Mouse (Mus musculus): Measurements from ENCODE around the gene Polg2. TPM values are rescaled to one million over a fixed set of nuclear protein-coding genes. Genes with fewer than 3 reads are reported as not detected.

Gene Polg2
- 9.7 and 10.6 TPM in 2 replicates for polyA plus RNA-seq (2015; fragmentation: Nextera tagmentation; extraction: Ambion mirVana)

DNA sequence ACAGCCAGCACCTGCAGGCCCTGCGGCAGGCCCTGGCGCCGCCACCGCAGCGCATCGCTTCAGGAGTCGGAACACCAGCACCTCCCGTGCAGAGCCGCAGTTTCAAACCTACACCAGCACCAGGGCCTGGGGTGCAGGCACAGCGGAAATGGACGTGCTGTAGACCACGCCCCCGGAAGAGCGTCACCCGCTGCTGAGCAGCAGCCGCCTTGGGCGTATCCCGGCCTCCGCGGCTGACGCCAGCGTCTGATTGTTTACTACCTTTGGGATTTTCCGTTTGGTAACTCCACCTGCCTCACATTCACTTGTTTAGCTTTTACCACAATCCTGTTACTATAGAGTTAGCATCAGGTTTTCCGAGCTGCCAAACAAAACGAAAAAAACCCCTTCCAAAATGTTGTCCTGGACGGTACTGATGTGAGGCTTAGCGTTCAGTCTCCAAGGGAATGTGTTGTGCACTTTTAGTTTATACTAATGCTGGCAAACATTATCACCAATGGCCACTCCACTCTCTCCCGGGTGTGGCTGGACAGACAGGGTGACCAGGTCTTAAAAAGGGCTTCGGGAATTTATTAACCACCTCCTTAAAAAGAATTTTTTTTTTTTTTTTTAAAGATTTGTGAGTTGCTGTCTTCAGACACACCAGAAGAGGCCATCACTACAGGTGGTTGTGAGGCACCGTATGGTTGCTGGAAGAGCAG, at the start of gene Polg2:
TSS of gene Polg2 (minus strand) at position 150 of the 701 bp plus-strand sequence.
- no peaks in the 10 kb centered on the region for H3K9me3 ChIP-seq (ENCODE audit: low read length)
- no peaks in the 10 kb centered on the region for H3K27me3 ChIP-seq (ENCODE audit: insufficient read depth, low read length)
- H3K27ac ChIP-seq (ENCODE audit: low read length) = peak within 1 kb of the TSS; percentile 95
- peak within 1 kb of the TSS; percentile 80 for H3K9ac ChIP-seq (replicated peaks; ENCODE audit: low read length)
- peak within 1 kb of the TSS; percentile 61 for H3K4me3 ChIP-seq (ENCODE audit: low read length)
- H3K36me3 ChIP-seq (ENCODE audit: insufficient read depth, low read length) = peaks cover 50% of the 10 kb centered on the region
- peak; percentile 99 for ATAC-seq (ENCODE audit: low FRiP score, low TSS enrichment)
- H3K4me1 ChIP-seq (ENCODE audit: insufficient read depth, low read length) = peaks cover 11% of the 10 kb centered on the region; the same call in 1 of the 2 replicates
- WGBS = under 1% methylated on average over 30 of the region's 30 CpGs
- H3K4me2 ChIP-seq (replicated peaks; ENCODE audit: low read depth, low read length) = peak within 1 kb of the TSS; percentile 71

DNA sequence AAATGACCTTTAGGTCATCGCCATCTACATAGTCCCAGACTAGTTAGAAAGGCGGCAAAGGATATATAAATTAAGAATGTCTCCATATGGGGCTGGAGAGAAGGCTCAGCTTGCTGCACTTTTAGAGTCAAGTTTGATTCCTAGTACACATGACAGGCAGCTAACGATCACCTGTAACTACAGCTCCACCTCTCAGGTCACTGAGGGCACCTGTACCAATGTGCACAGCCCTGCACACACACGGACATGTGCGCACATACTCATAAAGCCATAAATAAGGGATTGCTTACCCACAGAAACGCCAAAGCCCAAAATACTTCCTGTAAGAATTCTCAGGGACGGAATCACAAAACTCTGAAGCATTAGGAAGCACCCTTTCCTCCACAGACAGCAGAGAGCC, 48.7 kb upstream of the Polg2 start:
- WGBS = 84% methylated on average over 7 of the region's 7 CpGs
- Histone ChIP-seq H3K27ac (ENCODE audit: low read length) (no peak overlapping the region), H3K36me3 (ENCODE audit: insufficient read depth, low read length) (peaks cover 46% of the 10 kb centered on the region), H3K4me2 (replicated peaks; ENCODE audit: low read depth, low read length) (no peak overlapping the region), H3K4me3 (ENCODE audit: low read length) (no peak overlapping the region), H3K27me3 (ENCODE audit: insufficient read depth, low read length) (no peaks in the 10 kb centered on the region), H3K4me1 (ENCODE audit: insufficient read depth, low read length) (no peaks in the 10 kb centered on the region), H3K9me3 (ENCODE audit: low read length) (no peaks in the 10 kb centered on the region), H3K9ac (replicated peaks; ENCODE audit: low read length) (no peak overlapping the region)
- no peak for ATAC-seq (ENCODE audit: low FRiP score, low TSS enrichment)

DNA sequence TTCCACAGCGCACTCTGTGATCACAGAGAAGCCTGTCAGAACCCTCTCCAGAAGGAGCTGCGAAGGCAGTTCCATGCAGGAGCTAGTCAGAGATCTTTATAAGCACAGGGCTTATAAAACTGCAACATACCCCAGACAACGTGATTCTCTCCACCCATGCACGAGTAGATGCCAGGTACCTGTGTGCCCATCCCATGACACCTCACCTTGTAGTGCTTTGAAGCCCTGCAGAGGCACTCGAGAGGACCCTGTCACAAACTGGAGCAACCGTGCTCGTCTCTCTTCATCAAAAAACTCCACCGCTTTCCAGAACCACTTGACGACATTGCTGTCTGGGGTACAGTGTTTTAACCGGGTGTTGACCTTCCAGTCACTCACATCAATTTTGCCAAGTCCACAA, 45.1 kb upstream of the Polg2 start:
- no peaks in the 10 kb centered on the region for H3K27me3 ChIP-seq (ENCODE audit: insufficient read depth, low read length)
- H3K4me3 ChIP-seq (ENCODE audit: low read length) = no peak overlapping the region
- H3K36me3 ChIP-seq (ENCODE audit: insufficient read depth, low read length) = peaks cover 53% of the 10 kb centered on the region
- no peaks in the 10 kb centered on the region for H3K4me1 ChIP-seq (ENCODE audit: insufficient read depth, low read length)
- ATAC-seq (ENCODE audit: low FRiP score, low TSS enrichment) = no peak
- H3K27ac ChIP-seq (ENCODE audit: low read length) = no peak overlapping the region
- no peak overlapping the region for H3K4me2 ChIP-seq (replicated peaks; ENCODE audit: low read depth, low read length)
- 91% methylated on average over 10 of the region's 10 CpGs for WGBS
- H3K9ac ChIP-seq (replicated peaks; ENCODE audit: low read length) = no peak overlapping the region
- H3K9me3 ChIP-seq (ENCODE audit: low read length) = no peaks in the 10 kb centered on the region

DNA sequence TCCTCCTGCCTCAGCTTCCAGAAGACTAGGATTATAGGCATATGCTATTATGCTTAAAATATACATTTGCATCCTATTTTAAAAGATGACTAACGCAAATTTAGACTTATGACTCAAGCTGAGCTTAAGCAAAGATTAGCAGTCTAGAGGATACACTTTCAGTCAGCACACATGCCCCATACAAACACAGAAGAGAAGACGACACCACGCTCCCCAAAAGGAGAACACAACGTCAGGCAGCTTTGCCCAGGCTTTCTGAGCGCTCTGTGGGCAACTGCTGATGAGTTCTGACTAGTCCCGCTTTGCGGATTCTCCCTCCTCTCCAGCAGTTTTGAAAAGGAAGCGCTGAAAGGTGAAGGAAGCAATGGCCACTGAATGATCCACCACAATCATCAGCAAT, 44.4 kb upstream of the Polg2 start:
- Histone ChIP-seq H3K27me3 (ENCODE audit: insufficient read depth, low read length) (no peaks in the 10 kb centered on the region), H3K9ac (replicated peaks; ENCODE audit: low read length) (no peak overlapping the region), H3K9me3 (ENCODE audit: low read length) (no peaks in the 10 kb centered on the region), H3K36me3 (ENCODE audit: insufficient read depth, low read length) (peaks cover 56% of the 10 kb centered on the region), H3K4me3 (ENCODE audit: low read length) (no peak overlapping the region), H3K4me2 (replicated peaks; ENCODE audit: low read depth, low read length) (no peak overlapping the region), H3K4me1 (ENCODE audit: insufficient read depth, low read length) (no peaks in the 10 kb centered on the region), H3K27ac (ENCODE audit: low read length) (no peak overlapping the region)
- WGBS = 96% methylated on average over 8 of the region's 8 CpGs
- no peak for ATAC-seq (ENCODE audit: low FRiP score, low TSS enrichment)

DNA sequence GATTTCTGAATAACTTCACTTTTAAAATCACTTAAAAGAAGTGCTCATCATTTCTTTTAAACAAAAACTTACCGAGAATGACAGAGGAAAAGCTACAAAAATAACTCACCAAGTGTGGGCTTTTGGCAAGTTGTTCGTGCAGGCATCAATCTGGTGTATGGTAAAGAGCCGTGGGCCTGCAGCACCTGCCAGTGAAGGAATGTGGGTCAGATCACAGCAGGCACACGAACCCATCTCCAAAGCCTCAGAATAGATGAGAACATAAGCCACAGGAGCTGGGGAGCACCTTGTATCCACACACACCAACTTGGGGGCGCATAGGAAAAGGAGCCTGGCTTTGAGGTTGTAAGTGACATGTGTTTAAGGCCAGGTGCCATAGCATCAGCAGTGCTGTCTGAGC, 43.6 kb upstream of the Polg2 start:
- no peak overlapping the region for H3K4me2 ChIP-seq (replicated peaks; ENCODE audit: low read depth, low read length)
- H3K27ac ChIP-seq (ENCODE audit: low read length) = no peak overlapping the region
- no peaks in the 10 kb centered on the region for H3K4me1 ChIP-seq (ENCODE audit: insufficient read depth, low read length)
- ATAC-seq (ENCODE audit: low FRiP score, low TSS enrichment) = no peak
- H3K36me3 ChIP-seq (ENCODE audit: insufficient read depth, low read length) = peaks cover 52% of the 10 kb centered on the region
- no peak overlapping the region for H3K4me3 ChIP-seq (ENCODE audit: low read length)
- WGBS = 87% methylated on average over 5 of the region's 5 CpGs
- no peak overlapping the region for H3K9ac ChIP-seq (replicated peaks; ENCODE audit: low read length)
- H3K9me3 ChIP-seq (ENCODE audit: low read length) = no peaks in the 10 kb centered on the region
- no peaks in the 10 kb centered on the region for H3K27me3 ChIP-seq (ENCODE audit: insufficient read depth, low read length)

DNA sequence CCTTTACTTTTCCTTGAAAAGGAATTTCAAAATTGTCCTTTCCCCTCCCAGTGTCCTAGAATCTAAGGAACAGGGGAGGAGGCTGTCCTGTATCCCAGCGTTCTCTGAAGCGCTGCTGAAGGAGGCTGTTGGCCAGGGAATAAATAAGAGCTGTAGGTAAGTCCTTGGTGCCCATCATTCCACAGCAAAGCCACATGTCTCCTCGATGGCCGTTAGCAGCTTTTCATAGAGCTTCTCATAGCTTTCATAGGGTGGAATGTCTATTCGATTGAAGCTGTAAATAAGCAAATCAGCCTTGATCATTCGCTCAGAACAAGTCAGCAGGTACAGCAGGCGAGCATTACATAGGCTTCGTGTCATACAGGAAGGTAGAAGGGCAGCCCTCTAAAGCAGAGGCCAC, 43.2 kb upstream of the Polg2 start:
- Histone ChIP-seq H3K27me3 (ENCODE audit: insufficient read depth, low read length) (no peaks in the 10 kb centered on the region), H3K27ac (ENCODE audit: low read length) (no peak overlapping the region), H3K4me2 (replicated peaks; ENCODE audit: low read depth, low read length) (no peak overlapping the region), H3K36me3 (ENCODE audit: insufficient read depth, low read length) (peaks cover 55% of the 10 kb centered on the region), H3K9ac (replicated peaks; ENCODE audit: low read length) (no peak overlapping the region), H3K9me3 (ENCODE audit: low read length) (no peaks in the 10 kb centered on the region), H3K4me1 (ENCODE audit: insufficient read depth, low read length) (no peaks in the 10 kb centered on the region), H3K4me3 (ENCODE audit: low read length) (no peak overlapping the region)
- 92% methylated on average over 8 of the region's 8 CpGs for WGBS
- no peak for ATAC-seq (ENCODE audit: low FRiP score, low TSS enrichment)

DNA sequence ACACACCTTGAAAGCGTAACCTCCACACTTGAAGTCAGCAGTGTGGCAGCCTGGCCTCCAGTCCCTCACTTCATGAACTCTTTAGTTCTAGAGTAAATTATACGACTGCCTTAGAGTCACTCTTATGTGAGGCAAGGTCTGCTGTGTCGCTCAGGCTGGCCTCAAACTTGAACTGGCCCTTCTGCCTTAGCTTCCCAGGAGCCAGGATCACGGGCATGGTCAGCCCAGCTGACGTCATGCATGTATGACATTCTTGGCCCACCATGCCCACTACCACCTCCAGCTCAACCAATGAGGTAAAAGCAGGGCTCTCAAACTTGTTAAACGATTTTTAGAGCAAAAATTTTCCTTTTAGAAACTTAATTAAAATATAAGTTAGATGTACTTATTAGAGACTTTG, 42.1 kb upstream of the Polg2 start:
- no peaks in the 10 kb centered on the region for H3K9me3 ChIP-seq (ENCODE audit: low read length)
- H3K4me2 ChIP-seq (replicated peaks; ENCODE audit: low read depth, low read length) = no peak overlapping the region
- no peaks in the 10 kb centered on the region for H3K4me1 ChIP-seq (ENCODE audit: insufficient read depth, low read length)
- H3K4me3 ChIP-seq (ENCODE audit: low read length) = no peak overlapping the region
- no peak for ATAC-seq (ENCODE audit: low FRiP score, low TSS enrichment)
- peaks cover 59% of the 10 kb centered on the region for H3K36me3 ChIP-seq (ENCODE audit: insufficient read depth, low read length)
- no peaks in the 10 kb centered on the region for H3K27me3 ChIP-seq (ENCODE audit: insufficient read depth, low read length)
- WGBS = 82% methylated on average over 6 of the region's 6 CpGs
- H3K9ac ChIP-seq (replicated peaks; ENCODE audit: low read length) = no peak overlapping the region
- H3K27ac ChIP-seq (ENCODE audit: low read length) = peak overlapping the region; percentile 36; the same call in 1 of the 2 replicates

DNA sequence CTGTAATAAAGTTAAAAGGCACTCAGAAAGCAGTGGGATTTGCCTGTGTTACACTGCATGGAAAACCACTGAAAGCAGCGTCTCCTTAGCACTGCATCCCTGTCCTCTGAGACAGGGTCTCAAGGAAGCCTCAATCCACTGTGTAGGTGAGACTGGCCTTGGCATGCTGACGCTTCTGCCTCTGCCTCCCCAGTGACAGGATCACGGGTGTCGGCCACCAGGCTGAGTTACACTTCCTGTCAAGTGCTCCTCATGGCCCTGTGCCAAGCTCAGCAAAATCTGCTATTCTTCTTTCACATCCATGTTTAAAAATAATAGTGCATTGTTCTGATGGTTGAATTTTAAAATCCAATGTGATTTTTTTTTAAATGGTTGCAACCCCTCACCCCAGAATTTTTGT, 41.6 kb upstream of the Polg2 start:
- WGBS = 52% methylated on average over 4 of the region's 4 CpGs
- Histone ChIP-seq H3K27ac (ENCODE audit: low read length) (peak overlapping the region; percentile 36; the same call in 1 of the 2 replicates), H3K9ac (replicated peaks; ENCODE audit: low read length) (no peak overlapping the region), H3K9me3 (ENCODE audit: low read length) (no peaks in the 10 kb centered on the region), H3K27me3 (ENCODE audit: insufficient read depth, low read length) (no peaks in the 10 kb centered on the region), H3K4me2 (replicated peaks; ENCODE audit: low read depth, low read length) (no peak overlapping the region), H3K4me1 (ENCODE audit: insufficient read depth, low read length) (no peaks in the 10 kb centered on the region), H3K36me3 (ENCODE audit: insufficient read depth, low read length) (peaks cover 58% of the 10 kb centered on the region), H3K4me3 (ENCODE audit: low read length) (no peak overlapping the region)
- ATAC-seq (ENCODE audit: low FRiP score, low TSS enrichment) = no peak

DNA sequence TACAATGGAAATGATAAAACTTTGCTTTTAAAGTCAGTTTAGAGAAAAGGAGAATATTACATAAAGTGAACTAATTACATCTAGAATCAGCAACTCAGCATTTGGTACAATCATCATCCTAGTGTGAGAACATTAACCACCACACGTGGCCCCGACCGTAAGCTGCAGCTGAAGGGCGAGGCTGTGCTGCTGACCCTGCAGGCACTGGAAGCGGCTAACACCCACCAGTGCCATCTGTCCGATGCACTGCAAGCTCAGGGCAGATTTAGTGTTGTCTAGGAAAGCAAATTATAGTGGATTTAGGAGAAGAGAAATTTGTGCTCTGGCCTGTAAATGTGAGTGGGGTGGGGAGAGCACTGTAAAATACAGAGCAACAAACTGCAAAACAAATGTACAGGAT, 40.9 kb upstream of the Polg2 start:
- WGBS = 74% methylated on average over 6 of the region's 6 CpGs
- Histone ChIP-seq H3K27ac (ENCODE audit: low read length) (no peak overlapping the region), H3K36me3 (ENCODE audit: insufficient read depth, low read length) (peaks cover 60% of the 10 kb centered on the region), H3K4me2 (replicated peaks; ENCODE audit: low read depth, low read length) (no peak overlapping the region), H3K9ac (replicated peaks; ENCODE audit: low read length) (no peak overlapping the region), H3K4me1 (ENCODE audit: insufficient read depth, low read length) (no peaks in the 10 kb centered on the region), H3K4me3 (ENCODE audit: low read length) (no peak overlapping the region), H3K9me3 (ENCODE audit: low read length) (no peaks in the 10 kb centered on the region), H3K27me3 (ENCODE audit: insufficient read depth, low read length) (no peaks in the 10 kb centered on the region)
- ATAC-seq (ENCODE audit: low FRiP score, low TSS enrichment) = no peak

DNA sequence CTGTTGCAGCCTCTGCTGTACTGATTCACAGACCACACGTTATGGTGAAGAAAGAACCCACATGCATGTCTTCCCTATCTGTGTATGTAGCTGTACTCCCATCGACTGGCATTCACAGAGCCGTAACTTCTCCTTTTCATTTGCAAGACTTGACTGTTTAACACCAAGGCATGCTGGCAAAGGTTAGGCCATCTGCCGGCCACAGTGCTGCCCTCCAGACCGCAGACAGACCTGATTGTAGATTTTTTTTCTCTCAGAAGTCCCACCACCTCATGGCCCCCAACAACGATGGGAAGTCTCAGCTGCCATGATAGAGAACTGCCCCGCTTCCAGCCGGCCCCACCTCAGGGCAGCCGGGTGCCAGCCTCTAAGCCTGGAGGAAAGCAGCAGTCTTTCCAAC, 40.3 kb upstream of the Polg2 start:
- peaks cover 64% of the 10 kb centered on the region for H3K36me3 ChIP-seq (ENCODE audit: insufficient read depth, low read length)
- no peak overlapping the region for H3K4me3 ChIP-seq (ENCODE audit: low read length)
- no peaks in the 10 kb centered on the region for H3K27me3 ChIP-seq (ENCODE audit: insufficient read depth, low read length)
- 90% methylated on average over 9 of the region's 9 CpGs for WGBS
- no peak overlapping the region for H3K27ac ChIP-seq (ENCODE audit: low read length)
- H3K4me1 ChIP-seq (ENCODE audit: insufficient read depth, low read length) = no peaks in the 10 kb centered on the region
- no peak overlapping the region for H3K4me2 ChIP-seq (replicated peaks; ENCODE audit: low read depth, low read length)
- H3K9ac ChIP-seq (replicated peaks; ENCODE audit: low read length) = no peak overlapping the region
- no peaks in the 10 kb centered on the region for H3K9me3 ChIP-seq (ENCODE audit: low read length)
- ATAC-seq (ENCODE audit: low FRiP score, low TSS enrichment) = no peak
